Mouse (Mus musculus) E14TG2a.4 (cell line): ENCODE measurements at regions not wholly inside any gene's neighbourhood (a gene's known extent, or its start where the extent isn't known, plus 50 kb on each side); places are given as distances from the start of the nearest gene placed in this dataset.

ENCODE experiments used
- CTCF ChIP-seq: conservative IDR thresholded peaks from 2 replicates; pipeline ENCODE4 v1.5.1; 2014; ENCODE audit warnings: low read length
- NANOG ChIP-seq: IDR thresholded peaks from 2 replicates; pipeline ENCODE4 v1.6.1; 2014; ENCODE audit warnings: borderline replicate concordance, low read length, mixed read lengths
- POU5F1 ChIP-seq: IDR thresholded peaks from 2 replicates; pipeline ENCODE4 v1.6.1; 2014; ENCODE audit warnings: low read length, borderline replicate concordance

DNA sequence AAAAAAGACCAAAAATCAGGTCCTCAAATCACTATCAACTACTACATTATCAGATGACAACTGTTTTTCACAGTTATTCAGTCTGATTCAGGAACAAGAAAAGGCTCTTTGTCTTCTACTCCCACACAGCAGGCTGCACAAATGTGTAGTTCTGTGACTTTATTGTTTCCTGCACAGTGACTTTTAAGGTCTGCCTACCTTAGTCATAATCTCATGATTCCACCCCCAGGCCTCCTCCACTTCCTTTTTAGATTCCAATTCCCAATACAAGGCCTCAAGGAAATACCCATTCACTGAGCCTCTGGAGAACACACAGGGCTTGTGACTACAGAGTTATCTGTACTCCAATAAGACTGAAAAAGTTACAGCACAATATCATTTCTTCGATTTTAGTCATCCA, 1535.4 kb upstream of the Zeb2 start:
- TF ChIP-seq CTCF (no peak), POU5F1 (no peak), NANOG (no peak)
